Mouse (Mus musculus) olfactory bulb, adult 2 months (tissue): Measurements from ENCODE around the gene 1500011B03Rik.

ENCODE experiments used
- CTCF ChIP-seq: fragments of 200-500 bp; IDR thresholded peaks from 2 replicates; pipeline ENCODE4 v1.5.1; 2012; ENCODE audit warnings: low read depth, mild to moderate bottlenecking, low read length, moderate library complexity; ENCODE audit not compliant: insufficient read depth
- POLR2A ChIP-seq: fragments of 200-500 bp; IDR thresholded peaks from 2 replicates; pipeline ENCODE4 v1.6.1; 2012; ENCODE audit warnings: mild to moderate bottlenecking, low read depth, low read length, moderate library complexity; ENCODE audit not compliant: insufficient read depth

GRCm38 (mm10) chr5:114805436-114806350, 17.6 kb downstream of the 1500011B03Rik start:
- TF ChIP-seq CTCF (no peak), POLR2A (no peak)
